Mouse (Mus musculus) MEL (cell line): Measurements from ENCODE around the gene Gm20715.
A peak's percentile ranks its signal among the peaks of the same experiment; 100 is the strongest.

Experiments used
- CHD1 ChIP-seq: IDR thresholded peaks from 2 replicates; pipeline ENCODE4 v1.6.1; 2012; ENCODE audit warnings: low read depth, mild to moderate bottlenecking, inconsistent platforms, low read length, improper control_type of control experiment
- CTCF ChIP-seq, 3 experiments: IDR thresholded peaks in 2 of 3; conservative IDR thresholded peaks in 1 of 3; 2 replicates each; pipeline ENCODE4 v1.5.1; 2011 to 2012; ENCODE audit warnings: low read length in 3 of 3, low read depth in 2 of 3, mild to moderate bottlenecking in 2 of 3, improper control_type of control experiment in 1 of 3, inconsistent platforms in 1 of 3, mixed read lengths in 1 of 3, moderate library complexity in 1 of 3; ENCODE audit not compliant: control insufficient read depth in 1 of 3, insufficient read depth in 1 of 3, poor library complexity in 1 of 3, severe bottlenecking in 1 of 3
- E2F4 ChIP-seq: IDR thresholded peaks from 2 replicates; pipeline ENCODE4 v1.6.1; 2011; ENCODE audit warnings: low read depth, low read length, improper control_type of control experiment, borderline replicate concordance
- ELF1 ChIP-seq: IDR thresholded peaks from 2 replicates; pipeline ENCODE4 v1.6.1; 2014; ENCODE audit warnings: low read depth, mild to moderate bottlenecking, inconsistent platforms, low read length, improper control_type of control experiment, moderate library complexity
- EP300 ChIP-seq, 2 experiments: IDR thresholded peaks; 2 replicates each; pipeline ENCODE4 v1.6.1; 2011; ENCODE audit warnings: improper control_type of control experiment in 2 of 2, low read length in 2 of 2, low read depth in 1 of 2, mild to moderate bottlenecking in 1 of 2
- GATA1 ChIP-seq: IDR thresholded peaks from 2 replicates; pipeline ENCODE4 v1.6.1; 2011; ENCODE audit warnings: low read depth, low read length, improper control_type of control experiment
- POLR2A ChIP-seq, 2 experiments: IDR thresholded peaks; 2 replicates each; pipeline ENCODE4 v1.6.1; 2011 to 2012; ENCODE audit warnings: low read length in 2 of 2, mild to moderate bottlenecking in 2 of 2, control low read depth in 1 of 2, improper control_type of control experiment in 1 of 2, low read depth in 1 of 2, moderate library complexity in 1 of 2; ENCODE audit not compliant: control insufficient read depth in 1 of 2, insufficient read depth in 1 of 2, poor library complexity in 1 of 2
- POLR2AphosphoS5 ChIP-seq: IDR thresholded peaks from 2 replicates; pipeline ENCODE4 v1.6.1; 2012; ENCODE audit warnings: low read depth, borderline replicate concordance, mild to moderate bottlenecking, inconsistent platforms, low read length, moderate library complexity, mixed read lengths
- ZKSCAN1 ChIP-seq: IDR thresholded peaks from 2 replicates; pipeline ENCODE4 v1.6.1; 2012; ENCODE audit warnings: low read depth, mild to moderate bottlenecking, inconsistent platforms, low read length, improper control_type of control experiment, moderate library complexity

DNA sequence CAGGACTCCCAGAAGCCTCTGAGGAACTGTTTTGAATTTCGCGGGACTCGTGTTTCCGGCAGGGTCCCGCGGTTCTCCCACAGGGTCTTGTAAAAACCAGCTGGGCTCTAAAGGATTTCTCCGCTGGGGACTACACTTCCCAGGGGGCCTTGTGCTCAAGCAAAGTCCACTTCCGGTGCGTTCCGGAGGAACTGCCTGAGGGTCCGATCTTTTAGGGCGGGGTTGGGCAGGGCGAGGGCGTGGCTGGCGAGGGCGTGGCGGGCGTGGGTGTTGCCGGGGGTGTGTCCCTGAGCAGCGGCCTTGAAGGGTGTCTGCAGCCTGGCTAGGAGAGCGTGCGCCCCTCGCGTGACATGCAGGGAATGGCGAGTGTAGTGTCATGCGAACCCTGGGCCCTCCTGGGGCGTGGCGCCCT, 27.0 kb upstream of the Gm20715 start, which contains the start of gene Zfp28:
- no peak; a peak in 1 of 4 replicates for TF ChIP-seq POLR2A (IDR thresholded peaks at IDR 0.05; ENCODE audit: control insufficient read depth in 1 of 2, insufficient read depth in 1 of 2, low read depth in 1 of 2, low read length in 2 of 2, poor library complexity in 1 of 2)
- no peak for TF ChIP-seq CHD1
- TF ChIP-seq GATA1, result no peak
- 0 out of 6 replicates have a peak, but pooled peaks of 1 of the 3 experiments have one; percentile 12 for TF ChIP-seq CTCF (IDR thresholded peaks at IDR 0.05 in 2 of 3, conservative IDR thresholded peaks at IDR 0.05 in 1 of 3; ENCODE audit: control insufficient read depth in 1 of 3, insufficient read depth in 1 of 3, low read depth in 2 of 3, low read length in 3 of 3, poor library complexity in 1 of 3, severe bottlenecking in 1 of 3)
- TF ChIP-seq ZKSCAN1, result no peak
- TF ChIP-seq POLR2AphosphoS5, result no peak
- TF ChIP-seq EP300 (IDR thresholded peaks at IDR 0.05; ENCODE audit: low read depth in 1 of 2, low read length in 2 of 2), result no peak
- no peak for TF ChIP-seq E2F4
- TF ChIP-seq ELF1, result peak; percentile 81
